Mouse (Mus musculus) B cell, adult 2 months (primary cell): ENCODE measurements at regions not wholly inside any gene's neighbourhood (a gene's known extent, or its start where the extent isn't known, plus 50 kb on each side); places are given as distances from the start of the nearest gene placed in this dataset.

Experiments used
- DNase-seq, 2 experiments: peaks; one replicate each; pipeline ENCODE4 v3.0.0; 2022

DNA sequence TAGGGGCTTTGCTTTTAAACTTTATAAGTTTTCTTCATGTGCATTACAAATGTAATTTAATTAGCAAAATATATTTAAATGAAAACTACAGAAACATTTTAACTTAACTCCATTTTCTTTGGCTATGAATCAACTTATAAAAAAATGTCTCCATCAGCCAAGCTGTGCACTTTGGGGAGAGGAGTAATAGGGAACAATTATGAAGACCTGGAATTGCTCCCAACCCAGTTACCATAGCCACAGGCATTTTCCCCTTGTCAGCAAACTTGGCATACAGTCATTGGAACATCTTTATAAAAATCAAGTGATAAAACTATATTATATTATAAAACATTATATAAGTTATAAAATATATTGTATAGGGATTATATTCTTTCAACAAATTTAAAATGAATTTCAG is 65.0 kb downstream of the Atxn7l3b start:
- DNase-seq = no peak

GRCm38 (mm10) chr10:112863375-112863774 is 65.4 kb downstream of the Atxn7l3b start:
- DNase-seq = peak; percentile 1

DNA sequence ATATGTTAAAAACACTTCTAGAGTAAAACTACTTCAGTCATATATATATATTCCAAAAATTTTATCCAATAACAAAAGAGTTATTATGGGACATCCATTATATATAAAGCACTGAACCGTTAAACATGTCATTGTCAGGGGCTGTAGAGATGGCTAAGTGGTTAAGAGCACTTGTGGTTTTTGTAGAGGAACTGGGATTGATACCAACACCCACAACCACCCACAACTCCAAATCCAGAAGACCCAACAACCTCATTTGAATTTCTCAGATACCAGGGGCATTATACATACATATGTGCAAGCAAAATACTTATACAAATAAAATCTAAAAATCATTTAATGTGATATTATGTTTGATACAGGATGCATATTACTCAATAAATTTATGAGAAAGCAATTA is 76.8 kb downstream of the Atxn7l3b start:
- DNase-seq = no peak

DNA sequence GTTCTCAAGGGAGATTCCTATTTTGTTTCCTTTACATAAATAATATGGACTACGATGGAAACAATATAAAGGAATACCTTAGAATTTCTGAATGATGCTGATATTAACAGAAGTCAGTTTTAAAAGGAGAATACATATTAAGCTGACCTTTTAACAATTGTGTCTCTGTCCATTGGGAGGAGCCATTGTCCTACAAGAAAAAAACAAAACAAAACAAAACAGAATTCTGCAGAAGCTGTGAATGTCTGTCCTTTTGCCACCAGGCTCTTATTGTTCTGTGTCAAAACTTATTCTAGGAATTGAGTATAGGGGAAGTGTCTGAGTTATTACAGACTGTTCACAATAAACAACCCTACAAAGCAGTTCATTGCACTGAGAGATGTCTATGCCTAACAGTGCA is 82.6 kb downstream of the Atxn7l3b start:
- DNase-seq = no peak

DNA sequence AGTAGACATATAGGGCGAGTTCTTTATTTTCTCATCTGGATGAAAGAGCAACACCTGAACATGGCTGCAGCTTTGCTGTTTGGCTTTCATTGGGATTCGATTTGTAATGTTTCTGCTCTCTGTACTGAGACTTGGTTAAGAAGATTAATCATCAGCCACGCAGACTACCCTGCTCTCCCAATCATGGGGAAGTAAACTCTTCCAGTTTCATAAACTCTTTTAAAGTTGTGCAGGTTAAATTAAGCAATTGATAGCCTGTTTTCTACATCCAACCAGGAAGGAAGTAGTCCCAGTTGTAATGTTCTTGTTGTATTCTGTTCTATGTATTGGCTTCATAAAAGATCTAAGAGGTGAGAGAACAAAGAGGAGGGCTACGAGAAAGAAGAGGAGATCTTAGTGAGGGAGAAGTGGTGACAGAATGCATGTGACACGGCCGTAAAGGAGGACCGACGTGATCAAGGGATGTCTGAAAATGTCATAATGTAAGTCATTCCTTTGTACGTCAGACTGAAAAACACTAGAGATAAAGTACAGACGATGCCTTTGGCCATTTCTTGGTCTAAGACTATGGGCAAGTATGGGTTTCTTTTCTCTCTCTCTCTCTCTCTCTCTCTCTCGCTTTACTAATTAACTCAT is 91.3 kb downstream of the Atxn7l3b start:
- DNase-seq = no peak

GRCm38 (mm10) chr10:112835970-112836369 is 92.8 kb downstream of the Atxn7l3b start:
- DNase-seq = no peak

- DNase-seq = no peak
Observed at GRCm38 (mm10) chr10:112835508-112835907, 93.3 kb downstream of the Atxn7l3b start.

DNA sequence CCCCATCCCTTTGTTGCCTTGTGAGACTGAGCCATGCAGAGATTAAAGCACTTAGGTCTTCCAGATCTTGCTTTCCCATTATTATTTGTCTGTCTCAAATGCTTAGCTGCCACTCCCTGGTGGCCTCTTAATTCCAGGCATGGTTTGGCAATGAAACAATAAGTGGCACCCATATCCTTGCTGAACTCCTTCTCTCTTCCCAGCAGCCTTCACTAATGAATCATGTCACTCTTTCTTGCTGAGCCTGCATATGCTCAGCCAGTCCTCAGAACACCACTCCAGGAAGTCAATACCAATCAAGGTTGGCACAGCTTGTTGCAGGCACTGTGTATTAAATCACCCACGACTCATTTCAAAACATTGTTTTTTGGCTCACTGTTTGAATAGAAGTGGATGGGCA is 118.6 kb downstream of the Atxn7l3b start:
- no peak for DNase-seq

- DNase-seq = no peak
Observed at GRCm38 (mm10) chr10:112803557-112803956, 125.2 kb downstream of the Atxn7l3b start.

DNA sequence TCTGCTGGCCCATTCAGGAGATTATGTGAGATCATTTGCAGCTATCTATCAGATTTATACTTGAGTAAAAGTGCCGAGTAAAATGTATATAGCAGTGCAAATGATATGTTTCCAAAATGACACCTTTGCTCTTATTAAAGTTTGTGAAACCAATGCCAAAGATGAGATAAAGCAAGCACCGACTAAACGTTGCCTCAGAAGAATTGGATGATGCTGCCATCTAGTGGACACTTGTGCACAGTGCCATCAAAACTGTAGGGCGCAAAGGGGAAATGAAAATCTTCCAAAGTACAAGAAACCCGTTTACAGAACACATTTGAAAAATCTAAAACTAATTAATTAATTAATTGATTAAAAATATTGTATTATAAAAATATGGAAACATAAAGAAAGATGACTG is 127.2 kb downstream of the Atxn7l3b start:
- DNase-seq = peak; percentile 25 to 34

- no peak for DNase-seq
Observed at GRCm38 (mm10) chr10:112798603-112799002, 130.2 kb downstream of the Atxn7l3b start.

DNA sequence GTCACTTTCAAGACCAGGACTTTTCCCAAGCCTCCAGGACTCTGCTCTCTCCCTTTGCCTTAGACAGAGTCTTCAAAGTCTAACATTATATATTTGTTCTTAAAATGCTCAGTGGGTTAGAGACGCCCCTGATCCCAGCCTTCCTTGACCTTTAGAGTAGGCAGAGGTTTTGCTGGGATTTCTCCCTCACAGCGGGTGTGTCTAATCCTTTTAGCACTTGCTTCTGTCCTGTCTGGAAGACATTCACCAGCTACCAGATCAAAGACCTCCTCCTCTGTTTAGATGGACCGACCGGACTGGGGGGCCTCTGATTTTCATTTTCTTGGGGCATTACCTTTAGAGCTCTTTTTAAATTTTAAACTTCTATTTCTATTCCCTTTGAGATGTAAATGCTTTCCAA is 130.7 kb downstream of the Atxn7l3b start:
- DNase-seq = no peak

DNA sequence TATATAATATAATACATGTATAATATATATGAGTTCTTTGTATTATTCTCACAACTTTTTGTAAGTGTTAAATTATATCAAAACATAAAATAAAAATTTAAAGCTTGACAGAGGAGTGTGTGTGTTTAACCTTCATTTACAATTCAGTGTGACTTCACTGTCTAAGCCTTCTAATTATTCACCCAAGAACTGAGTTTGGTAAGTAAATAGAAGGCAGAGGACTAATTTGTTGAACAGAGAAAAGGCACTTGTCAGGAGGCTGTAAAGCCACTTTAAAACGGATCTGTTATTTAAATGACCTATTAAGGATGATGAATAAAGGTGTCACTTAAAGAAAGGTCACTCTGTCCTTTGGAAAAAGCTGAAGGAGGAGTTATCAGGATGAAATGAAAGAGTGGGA is 132.9 kb downstream of the Atxn7l3b start:
- no peak for DNase-seq

- DNase-seq = no peak
Observed at GRCm38 (mm10) chr10:112795473-112795872, 133.3 kb downstream of the Atxn7l3b start.

DNA sequence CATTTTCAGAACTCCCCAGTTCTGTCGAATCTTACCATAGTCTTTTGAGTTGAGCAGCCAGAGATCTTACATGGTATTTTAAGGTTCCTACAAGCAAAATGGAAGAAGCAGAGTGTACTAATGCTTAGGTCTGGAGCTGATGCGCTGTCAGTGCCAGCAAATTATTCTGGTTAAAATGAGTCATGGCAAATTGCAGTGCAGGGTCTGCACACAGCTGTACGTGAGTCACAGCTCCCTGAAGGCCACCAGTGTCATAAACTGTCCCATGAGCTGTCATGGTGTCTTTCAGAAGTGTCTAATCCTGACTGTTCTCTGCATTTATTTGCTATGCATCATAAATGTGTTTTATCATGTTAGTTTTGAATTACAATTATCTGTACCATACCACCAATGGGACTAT is 140.6 kb downstream of the Atxn7l3b start:
- DNase-seq = no peak

GRCm38 (mm10) chr10:112774262-112774661 is 154.5 kb downstream of the Atxn7l3b start:
- DNase-seq = no peak

GRCm38 (mm10) chr10:112746683-112747082 is 182.1 kb downstream of the Atxn7l3b start:
- DNase-seq = no peak

DNA sequence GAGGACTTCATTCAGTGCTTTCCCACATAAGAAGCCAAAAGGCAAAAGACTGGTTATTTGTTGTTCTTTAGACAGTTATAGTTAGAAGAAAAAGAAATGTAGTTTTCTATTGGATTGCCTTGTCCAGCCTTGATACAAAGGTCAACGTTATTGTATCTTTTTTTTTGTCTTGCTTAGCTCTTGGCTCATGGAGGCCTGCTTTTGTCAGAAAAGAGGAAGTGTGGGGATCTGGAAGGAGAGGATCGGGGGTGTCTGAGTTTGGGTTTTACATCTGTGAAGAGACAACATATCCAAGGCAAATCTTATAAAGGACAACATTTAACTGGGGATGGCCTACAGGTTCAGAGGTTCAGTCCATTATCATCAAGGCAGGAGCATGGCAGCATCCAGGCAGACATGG is 185.3 kb downstream of the Atxn7l3b start:
- no peak for DNase-seq

DNA sequence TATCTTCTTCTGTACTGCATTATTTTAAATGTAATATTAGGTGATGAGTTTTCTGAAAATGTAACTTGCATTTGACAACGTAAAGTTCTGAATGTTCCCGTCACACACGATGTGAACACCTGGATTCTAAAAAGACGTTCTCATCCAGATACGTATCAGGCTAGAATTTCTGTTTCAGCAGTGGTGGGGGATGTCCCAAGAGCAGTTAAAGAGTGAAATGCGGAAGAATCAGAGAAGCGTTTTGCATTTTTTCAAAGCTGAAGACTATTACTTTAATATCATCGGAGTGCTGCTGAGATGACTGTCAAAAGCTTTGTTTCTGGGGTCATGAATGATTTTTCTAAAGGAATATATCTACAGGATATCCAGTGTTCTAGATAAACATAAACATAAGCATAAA is 186.7 kb downstream of the Atxn7l3b start:
- DNase-seq = no peak
